Mouse (Mus musculus) retina, postnatal 7 days (tissue): ENCODE data around the gene Gja1.
A peak's percentile ranks its signal among the peaks of the same experiment; 100 is the strongest.
"Not testable (repeated sequence)": the region's sequence is repeated elsewhere in the genome, so short reads cannot be mapped to it uniquely, and the experiment has no call there.

Experiments used
- DNase-seq: peaks from one replicate; pipeline ENCODE4 v3.0.0-alpha.2; 2012; ENCODE audit warnings: low read depth, low spot score

Gja1 gene

DNA sequence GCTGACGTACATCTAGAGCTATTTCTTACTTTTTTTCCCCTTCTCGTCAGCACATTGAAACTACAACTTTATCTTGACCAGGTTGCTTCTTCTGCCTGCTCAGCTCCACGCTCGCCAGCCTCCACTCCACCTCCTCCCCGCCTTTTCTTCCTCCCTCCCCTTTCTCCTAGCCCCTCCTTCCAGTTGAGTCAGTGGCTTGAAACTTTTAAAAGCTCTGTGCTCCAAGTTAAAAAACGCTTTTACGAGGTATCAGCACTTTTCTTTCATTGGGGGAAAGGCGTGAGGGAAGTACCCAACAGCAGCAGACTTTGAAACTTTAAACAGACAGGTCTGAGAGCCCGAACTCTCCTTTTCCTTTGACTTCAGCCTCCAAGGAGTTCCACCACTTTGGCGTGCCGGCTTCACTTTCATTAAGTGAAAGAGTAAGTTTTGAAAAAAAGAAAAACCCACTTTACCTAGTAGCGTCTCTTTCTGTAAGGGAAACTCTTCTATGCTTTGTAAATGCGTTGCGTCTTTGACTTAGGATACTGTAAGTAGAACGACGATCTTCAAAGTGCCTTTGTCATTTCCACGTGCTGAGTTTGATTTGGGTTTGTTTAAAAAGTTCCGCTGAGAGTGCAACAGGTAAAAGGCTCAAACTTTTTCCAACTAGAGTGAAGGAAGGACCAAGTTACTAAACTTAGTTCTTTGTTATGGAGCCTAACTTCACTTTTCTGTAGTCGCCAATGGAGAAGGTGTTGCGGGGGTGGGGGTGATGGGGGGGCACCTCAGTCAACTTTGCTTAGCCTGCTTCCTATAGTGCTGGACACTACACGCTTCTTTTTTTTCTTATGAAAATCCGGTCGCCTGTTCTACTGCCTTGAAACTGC is at the start of gene Gja1:
TSS of gene Gja1 (plus strand) at position 234 of the 869 bp plus-strand sequence.
- no peak for DNase-seq

DNA sequence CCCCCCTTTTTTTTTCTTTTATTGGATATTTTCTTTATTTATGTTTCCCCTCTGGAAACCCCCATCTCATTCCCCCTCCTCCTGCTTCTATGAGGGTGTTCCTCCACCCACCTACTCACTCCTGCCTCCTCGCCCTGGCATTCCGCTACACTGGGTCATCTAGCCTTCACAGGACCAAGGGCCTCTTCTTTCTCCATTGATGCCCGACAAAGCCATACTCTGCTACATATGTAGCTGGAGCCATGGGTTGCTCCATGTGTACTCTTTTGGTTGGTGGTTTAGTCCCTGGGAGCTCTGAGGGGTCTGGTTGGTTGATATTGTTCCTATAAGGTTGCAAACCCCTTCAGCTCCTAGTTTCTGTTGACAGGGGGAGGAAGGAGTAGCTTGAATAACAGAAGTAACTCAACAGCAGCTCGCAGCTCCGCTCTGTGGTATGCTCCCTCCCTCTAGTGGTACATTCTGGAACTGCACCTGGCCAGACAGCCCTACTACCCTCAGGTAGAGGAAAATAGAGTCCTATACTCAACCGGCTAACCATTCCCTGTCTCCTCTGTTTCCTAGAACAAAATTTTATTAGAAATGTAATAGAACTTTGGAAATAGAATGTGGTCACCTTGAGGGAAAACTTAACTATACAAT is 38.2 kb upstream of the Gja1 start:
- peak; percentile 39 for DNase-seq

DNA sequence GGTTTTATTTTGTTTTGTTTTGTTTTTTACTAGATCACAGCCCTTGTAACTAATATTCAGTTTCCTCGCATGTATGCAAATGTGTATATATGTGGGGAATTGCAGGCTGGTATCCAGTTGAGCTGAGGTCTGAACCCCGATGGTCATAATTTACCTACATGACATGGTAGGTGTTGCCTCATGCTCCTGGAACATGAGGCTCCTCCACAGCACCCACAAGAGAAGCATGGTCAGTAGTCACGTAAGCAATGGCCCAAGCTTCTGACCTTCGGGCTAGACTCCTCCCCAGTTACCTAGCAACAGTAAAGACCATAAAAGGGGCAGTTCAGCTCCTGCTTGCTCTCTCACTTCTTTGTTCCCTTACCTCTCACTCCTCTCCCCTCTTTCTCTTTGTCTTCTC is 16.7 kb upstream of the Gja1 start:
- no peak for DNase-seq

DNA sequence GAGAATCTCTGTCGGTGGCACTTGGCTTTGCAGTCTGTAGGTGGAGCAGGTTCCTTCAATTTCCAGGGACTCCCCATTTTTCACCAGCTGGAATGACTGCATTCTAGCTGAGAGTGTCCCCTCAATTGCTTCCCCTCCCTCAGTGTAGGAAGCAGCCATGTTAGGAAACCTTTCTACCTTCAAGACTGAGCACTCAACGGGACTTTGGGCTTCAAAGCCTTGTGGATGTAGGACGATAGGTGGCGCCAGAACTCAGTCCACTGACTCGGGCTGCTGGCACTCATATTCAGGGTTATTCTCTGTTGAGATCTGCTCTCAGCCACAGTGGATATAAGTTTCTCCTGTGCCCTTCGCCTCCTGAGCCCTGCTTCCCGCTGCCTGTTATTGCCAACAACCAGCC is 8.1 kb upstream of the Gja1 start:
- DNase-seq, result peak; percentile 27

DNA sequence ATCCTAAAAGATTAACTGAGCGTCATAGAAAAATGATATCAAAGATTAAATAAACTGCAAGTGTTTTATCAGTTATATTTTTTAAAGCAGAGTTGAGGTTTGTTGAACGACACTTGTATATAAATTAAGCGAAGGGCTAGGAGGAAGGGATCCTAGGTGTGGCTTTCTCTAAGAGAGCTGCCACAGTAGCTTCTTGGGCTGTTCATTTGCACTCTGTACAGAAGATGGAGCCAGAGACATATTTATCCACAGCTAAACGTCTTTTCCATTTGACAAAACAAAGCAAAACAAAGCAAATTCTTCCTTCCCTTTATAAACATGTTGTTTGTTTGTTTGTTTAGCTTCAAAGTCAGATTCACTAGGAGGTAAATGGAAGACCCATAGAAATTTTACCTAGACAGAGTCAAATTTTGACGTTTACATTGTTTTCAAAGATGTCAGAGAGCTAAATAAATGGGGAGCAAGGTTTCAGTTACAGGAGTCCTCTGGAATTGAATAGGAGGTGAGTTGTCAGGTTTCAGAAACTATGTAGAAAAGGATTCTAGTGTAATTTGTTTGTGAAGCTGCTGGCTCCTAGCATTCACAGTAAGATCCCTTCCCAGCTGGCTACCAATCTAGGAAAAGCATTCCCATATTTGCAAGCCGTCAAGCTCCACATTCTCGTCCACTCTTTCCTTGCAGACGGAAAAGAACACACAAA is 4.0 kb upstream of the Gja1 start:
- DNase-seq, result no peak

DNA sequence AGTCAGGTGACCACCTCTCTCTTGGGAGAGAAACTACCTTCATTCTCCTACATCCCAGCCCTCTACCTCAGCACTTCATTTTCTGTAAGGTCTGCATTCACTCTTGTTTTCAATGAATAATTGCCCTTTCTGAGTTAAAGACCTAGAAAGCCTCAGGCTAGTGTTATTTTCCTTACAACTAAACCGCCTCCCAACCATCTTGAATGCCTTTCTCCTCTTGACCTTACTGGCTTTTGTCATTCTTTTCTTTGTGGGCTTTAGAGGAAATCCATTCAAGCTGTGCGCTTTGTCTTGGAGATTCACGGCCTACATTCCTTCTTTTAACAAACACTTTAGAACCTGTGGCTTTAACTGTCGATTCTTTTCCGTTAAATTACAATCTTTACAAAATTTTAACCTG is 3.0 kb upstream of the Gja1 start:
- no peak for DNase-seq

DNA sequence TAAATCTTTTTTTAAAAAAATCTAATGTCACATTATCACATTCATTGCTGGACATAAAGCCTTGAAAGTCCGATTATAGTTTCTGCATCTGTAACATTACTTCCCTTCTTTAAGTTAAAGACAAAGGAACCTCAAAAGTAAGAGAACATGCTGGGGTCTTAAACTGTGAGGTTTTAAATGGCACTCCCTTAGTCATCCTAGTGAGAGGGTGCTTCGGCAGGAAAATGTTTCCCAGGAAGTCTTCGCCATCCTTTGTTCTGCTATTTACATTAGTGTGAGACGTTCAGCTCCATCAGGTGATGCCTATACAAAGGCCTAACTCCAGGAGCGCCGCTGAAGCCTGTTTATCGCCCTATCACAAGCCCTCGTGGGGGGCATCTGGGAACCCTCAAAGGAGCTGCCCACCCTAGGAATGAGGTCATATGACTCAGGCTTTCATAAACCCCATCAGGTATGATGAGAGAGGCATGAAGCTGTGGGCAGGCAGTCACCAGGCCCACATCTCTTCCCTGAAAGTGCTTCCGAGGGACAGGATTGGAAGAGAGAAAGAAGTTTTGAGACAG is 1.1 kb upstream of the Gja1 start:
- DNase-seq, result no peak

DNA sequence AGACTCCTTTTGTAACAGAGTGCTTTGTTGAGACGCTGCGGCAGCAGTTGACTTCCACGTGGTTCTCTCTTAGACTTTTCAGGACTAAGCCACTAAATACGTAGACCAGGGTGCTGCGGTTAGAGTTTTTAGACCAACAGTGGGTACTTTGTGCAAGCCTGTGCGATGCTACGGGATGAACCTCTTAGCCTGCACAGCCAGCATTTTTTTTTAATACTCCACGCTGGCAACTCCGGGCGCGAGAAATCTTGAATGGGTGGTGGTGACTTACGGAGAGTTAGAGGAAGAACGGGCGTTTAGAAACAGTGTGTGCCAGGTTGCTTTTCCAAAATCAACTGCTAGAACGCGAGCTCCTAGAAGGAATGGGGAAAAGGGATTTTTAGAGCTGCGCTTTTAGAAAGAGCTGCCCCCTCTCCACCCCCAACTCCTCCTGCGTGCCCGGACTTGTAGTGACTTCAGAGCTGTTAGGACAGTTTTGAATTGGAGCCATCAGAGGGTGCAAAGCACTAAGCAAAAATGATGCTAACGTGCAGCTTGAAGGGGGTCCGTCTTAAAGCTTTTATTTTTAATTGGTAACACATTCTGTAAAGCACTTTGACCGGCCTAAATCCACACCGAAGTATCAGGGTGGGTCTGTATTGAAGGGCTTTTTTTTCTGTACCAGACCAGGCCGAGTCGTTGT is 977 bp downstream of the Gja1 start:
- no peak for DNase-seq

DNA sequence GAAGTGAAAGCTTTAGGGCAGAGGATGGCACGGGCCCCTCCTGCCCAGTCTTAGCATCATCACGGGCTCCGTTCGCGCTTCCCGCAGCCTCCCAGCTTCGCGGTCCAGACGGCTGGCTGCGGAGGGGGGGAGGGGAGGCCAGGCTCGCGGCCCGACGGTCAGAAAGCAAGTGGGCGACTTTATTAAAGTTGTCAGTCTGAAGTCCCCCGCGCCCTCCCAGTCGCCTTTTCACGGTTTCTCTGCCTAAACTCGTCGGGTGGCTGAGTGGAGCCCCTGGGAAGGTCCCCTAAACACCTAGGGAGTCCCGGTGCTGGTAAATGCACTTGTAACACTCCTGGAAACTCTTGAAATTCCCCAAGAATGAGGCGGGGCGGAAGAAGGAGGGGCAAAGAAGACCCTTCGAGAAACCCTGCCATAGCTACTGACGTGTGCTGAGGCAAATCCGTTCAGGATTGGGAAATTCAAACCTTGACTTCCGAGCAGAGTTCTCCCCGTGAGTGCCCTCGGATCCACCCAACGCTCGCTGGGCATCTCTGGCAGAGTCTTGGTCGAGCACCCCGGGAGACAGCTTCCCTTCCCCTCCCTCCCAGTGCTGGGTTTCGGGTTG is 1.6 kb downstream of the Gja1 start:
- no peak for DNase-seq

DNA sequence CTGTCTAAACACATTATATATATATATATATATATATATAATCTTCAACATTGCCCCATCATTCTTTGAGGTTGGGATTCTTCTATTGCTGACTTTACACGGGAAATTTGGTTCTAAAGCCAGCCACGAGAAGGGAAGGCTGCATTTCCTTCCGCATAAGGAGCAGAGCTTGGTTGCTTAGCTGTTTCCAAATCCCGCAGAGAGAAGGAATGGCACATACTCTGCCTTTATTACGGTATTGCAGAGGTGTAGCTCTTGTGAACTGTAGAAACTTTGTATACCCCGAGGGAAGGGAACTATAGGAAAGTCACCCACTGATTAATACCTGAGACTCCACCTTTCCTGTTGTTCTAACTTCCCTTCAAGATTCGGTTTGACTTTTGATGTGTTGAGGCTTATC is 2.6 kb downstream of the Gja1 start:
- no peak for DNase-seq

DNA sequence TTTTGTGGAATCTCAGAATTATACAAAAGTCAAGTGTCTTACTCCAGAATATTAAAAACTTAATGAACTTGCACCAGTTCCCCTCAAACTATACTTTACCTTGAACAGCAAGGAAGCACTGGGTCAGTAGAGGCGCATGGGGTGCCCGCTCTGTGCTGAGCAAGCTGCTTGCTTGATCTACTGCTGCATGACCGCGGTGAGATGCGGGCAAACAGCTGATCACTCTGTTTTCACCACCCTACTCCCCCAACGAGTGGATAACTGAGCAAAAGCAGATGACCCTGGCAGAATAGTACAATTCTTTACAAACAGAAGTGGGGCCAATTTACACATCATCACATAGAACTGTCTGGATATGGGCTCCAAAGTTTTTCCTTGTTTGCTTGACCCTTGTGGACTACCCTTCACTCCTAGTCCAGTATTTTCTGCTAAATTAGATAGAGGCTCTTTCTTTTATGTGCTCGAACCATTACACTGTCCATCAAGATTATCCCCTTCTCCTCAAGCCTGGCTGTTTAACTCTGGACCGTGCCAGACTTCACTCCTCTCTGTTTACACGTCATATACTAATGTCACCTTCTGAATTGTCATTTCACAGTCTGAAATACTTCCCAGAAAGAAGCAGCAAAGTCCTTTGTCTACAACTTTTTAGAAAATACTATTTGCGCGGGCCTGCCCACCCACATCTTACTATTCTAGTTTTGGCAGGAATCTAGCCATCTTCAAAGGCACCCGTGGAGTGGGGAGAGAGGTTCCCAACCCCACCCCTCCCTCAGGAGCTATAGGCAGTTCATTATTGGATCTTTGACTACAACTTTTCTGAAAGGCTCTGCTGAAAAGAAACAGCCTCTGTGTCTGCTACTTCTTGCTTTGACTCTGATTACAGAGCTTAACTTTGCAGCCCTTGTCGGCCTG is 8.3 kb downstream of the Gja1 start:
- DNase-seq, result no peak

DNA sequence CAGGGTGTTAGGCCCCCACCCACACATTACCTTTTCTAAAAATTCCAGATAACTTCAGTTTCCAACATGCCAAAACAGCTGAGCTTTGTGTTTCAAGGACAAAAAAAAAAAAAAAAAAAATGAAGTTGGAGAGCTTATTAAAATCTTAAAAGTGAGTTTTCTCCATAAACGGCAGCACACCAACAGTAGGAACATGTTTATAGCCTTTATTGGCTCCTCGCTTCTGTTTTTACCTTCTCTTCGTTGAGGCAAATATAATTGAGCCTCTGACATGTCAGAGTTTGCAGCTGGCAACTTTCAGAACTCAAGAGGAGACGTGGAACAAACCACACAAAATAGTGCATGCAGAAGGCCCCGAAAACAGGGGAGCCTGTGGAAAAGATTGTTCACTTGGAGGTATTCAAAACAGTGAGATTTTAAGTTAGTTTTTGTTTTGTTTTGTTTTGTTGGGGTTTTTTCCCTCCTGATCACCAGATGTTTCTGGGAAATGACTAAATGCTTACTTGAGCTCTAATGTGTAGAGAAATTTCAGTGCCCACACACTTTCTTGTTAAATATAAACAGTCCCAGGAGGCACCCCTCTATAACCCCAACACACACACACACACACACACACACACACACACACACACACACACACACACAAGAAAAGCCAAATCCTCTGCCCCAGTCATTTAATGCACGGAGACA is 16.1 kb downstream of the Gja1 start:
- no peak for DNase-seq

DNA sequence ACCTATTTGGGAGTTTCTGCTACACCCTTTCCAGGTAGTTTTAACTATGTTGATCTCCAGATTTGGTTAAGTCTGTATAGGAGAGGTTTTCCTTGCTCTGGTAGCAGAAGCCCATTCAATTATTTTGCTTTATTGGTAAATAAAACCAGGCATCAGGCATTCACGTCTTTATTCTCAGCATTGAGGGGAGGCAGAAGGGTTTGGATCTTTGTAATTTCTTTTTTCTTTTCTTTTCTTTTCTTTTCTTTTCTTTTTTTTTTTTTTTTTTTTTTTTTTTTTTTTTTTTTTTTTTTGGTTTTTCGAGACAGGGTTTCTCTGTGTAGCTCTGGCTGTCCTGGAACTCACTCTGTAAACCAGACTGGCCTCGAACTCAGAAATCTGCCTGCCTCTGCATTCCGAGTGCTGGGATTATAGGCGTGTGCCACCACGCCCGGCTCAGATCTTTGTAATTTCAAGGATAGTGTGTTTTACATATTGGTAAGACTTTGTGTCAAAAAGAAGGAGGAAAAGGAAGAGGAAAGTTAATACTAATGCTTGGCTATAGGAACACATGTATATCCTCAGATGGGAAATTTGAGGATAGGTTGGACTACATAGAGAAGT is 16.8 kb downstream of the Gja1 start:
- DNase-seq, result not testable (repeated sequence)

DNA sequence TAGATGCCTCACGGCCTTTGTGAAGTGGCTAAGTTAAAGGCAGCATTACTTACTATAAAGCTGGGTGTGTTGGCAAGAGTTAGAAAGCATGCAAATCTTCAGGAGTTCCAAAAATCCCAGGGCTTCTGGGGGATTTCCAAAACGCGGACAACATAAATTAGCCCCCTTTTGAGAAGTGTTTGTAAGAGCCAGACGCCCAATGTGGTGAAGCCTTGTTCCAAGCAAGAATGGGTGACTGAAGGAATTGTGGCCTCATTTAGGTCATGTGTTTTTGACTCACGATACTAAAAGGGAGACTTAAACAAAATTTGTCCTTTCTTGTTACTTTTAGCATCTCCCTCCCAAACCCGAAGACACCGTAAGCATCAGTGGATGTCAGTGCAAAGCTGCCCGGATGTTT is 20.7 kb downstream of the Gja1 start:
- no peak for DNase-seq

DNA sequence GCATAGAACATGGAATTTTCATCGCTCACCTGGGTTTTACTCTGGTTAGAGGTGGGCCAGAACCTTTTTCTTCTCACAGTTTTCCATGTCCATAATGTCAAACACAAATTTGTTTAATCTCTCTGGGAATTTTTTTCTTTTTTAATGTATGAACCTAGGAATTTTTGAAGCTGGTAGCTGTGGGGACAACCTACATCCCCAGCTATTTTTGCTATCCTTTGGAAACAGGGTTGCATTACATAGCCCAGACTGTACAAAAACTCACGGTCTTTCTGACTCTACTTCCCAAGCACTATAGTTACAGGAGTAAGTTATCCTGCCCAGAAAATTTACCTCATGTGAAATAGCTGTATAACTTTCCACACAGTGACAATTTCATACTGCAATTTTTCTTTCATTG is 21.2 kb downstream of the Gja1 start:
- DNase-seq, result no peak

DNA sequence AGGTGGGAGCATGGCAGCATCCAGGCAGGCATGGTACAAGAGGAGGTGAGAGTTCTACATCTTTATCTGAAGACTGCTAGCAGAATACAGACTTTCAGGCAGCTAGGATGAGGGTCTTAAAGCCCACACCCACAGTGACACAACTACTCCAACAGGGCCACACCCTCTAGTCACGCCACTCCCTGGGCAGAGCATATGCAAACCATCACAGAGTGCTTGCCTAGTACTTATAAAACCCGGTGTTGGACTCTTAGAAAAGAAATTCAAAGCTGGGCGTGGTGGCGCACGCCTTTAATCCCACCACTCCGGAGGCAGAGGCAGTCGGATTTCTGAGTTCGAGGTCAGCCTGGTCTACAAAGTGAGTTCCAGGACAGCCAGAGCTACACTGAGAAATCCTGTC is 24.3 kb downstream of the Gja1 start:
- not testable (repeated sequence) for DNase-seq

DNA sequence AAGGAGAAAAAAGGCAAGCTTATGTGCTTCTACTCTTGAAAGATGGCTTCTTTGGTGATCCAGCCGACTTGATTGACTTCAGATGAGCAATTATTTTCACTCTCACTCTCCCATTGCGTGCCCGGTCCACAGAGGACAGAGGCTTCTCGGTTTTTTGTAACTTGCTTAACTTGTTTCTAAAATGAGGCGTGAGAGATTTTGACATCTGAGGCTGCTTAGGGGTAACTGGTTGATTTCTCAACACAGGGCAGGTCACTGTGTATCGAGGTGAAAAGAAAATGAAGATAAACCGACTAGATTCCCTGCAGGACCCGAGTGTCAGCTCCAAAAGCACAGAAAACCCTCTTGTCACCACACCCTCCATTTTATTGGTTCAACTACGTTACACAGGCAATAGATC is 28.8 kb downstream of the Gja1 start:
- DNase-seq, result no peak

DNA sequence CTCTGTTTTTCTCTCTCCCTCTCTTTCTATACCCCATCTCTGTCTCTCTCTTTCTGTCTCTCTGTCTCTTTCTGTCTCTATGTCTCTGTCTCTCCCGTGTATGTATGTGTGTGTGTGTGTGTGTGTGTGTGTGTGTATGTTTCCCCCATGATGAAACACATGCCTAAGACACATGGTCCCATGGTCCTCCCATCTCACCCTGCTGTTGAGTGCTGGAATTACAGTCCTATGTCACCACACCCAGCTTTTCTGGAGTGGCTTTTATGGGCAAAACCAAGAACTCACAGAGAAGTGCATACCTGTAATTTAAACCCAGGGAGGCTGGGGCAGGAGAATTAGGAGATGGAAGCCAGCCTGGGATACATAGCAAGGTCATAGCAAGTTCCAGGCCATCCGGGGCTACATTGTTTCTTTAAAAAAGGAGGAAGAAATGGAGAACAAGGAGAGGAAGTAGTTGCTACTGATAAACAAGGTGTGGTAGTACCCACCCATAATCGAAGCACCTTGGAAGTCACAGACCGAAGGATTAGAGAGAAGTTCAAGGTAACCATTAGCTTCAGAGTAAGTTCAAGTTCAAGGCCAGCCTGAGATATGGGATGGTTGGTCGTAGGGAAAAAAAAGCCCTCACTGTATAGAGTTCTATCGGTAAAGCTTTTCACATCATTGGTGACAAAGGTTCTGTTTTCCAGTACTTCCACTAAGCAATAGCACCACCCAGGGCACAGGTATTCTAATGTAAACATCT is 29.4 kb downstream of the Gja1 start:
- DNase-seq, result no peak
